Mouse (Mus musculus): ENCODE results near the gene Rpl3. TPM values are rescaled to one million over a fixed set of nuclear protein-coding genes. Genes with fewer than 3 reads are reported as not detected.

Rpl3 gene
- total RNA-seq, 2 experiments from 2014 or later, result 600 to 628 TPM

- no peak for DNase-seq (ENCODE audit: low spot score in 2 of 2)
Measured at GRCm38 (mm10) chr15:80090741-80091120, 937 bp downstream of the Rpl3 start.

GRCm38 (mm10) chr15:80090155-80090554 lies 1.5 kb downstream of the Rpl3 start:
- DNase-seq (ENCODE audit: low spot score in 2 of 2), result no peak

GRCm38 (mm10) chr15:80088637-80089036 lies 3.0 kb downstream of the Rpl3 start:
- peak; percentile 82 to 98 for DNase-seq (ENCODE audit: low spot score in 2 of 2)

GRCm38 (mm10) chr15:80087406-80088012 lies 4.2 kb downstream of the Rpl3 start:
- no peak for DNase-seq (ENCODE audit: low spot score in 2 of 2)

- DNase-seq (ENCODE audit: low spot score in 2 of 2), result no peak
Measured at GRCm38 (mm10) chr15:80083740-80084139, 7.9 kb downstream of the Rpl3 start.

GRCm38 (mm10) chr15:80083276-80083731 lies 8.4 kb downstream of the Rpl3 start:
- DNase-seq (ENCODE audit: low spot score in 2 of 2), result peak; percentile 97 to 99

GRCm38 (mm10) chr15:80082661-80083275 lies 8.9 kb downstream of the Rpl3 start:
- DNase-seq (ENCODE audit: low spot score in 2 of 2), result no peak

- no peak for DNase-seq (ENCODE audit: low spot score in 2 of 2)
Measured at GRCm38 (mm10) chr15:80081801-80082546, 9.7 kb downstream of the Rpl3 start.

- DNase-seq (ENCODE audit: low spot score in 2 of 2), result no peak
Measured at GRCm38 (mm10) chr15:80080711-80081615, 10.7 kb downstream of the Rpl3 start.

GRCm38 (mm10) chr15:80079954-80080353 lies 11.7 kb downstream of the Rpl3 start:
- DNase-seq (ENCODE audit: low spot score in 2 of 2), result no peak

- DNase-seq (ENCODE audit: low spot score in 2 of 2), result no peak
Measured at GRCm38 (mm10) chr15:80079129-80079668, 12.5 kb downstream of the Rpl3 start.

- no peak for DNase-seq (ENCODE audit: low spot score in 2 of 2)
Measured at GRCm38 (mm10) chr15:80078058-80078814, 13.4 kb downstream of the Rpl3 start.

GRCm38 (mm10) chr15:80076338-80077136 lies 15.1 kb downstream of the Rpl3 start:
- peak in 1 of 2 experiments; percentile 83 for DNase-seq (ENCODE audit: low spot score in 2 of 2)

- no peak for DNase-seq (ENCODE audit: low spot score in 2 of 2)
Measured at GRCm38 (mm10) chr15:80075733-80076337, 15.8 kb downstream of the Rpl3 start.

- no peak for DNase-seq (ENCODE audit: low spot score in 2 of 2)
Measured at GRCm38 (mm10) chr15:80075374-80075694, 16.3 kb downstream of the Rpl3 start.

- DNase-seq (ENCODE audit: low spot score in 2 of 2), result no peak
Measured at GRCm38 (mm10) chr15:80074663-80075373, 16.9 kb downstream of the Rpl3 start.

- DNase-seq (ENCODE audit: low spot score in 2 of 2), result no peak
Measured at GRCm38 (mm10) chr15:80073256-80073621, 18.4 kb downstream of the Rpl3 start.

- DNase-seq (ENCODE audit: low spot score in 2 of 2), result no peak
Measured at GRCm38 (mm10) chr15:80072579-80073255, 19.0 kb downstream of the Rpl3 start.

Data from layer of hippocampus, adult 18-20 months (tissue).